Mouse (Mus musculus): ENCODE data around the gene Sln.

Sln gene

GRCm38 (mm10) chr9:53849864-53850263 is at the start of gene Sln:
TSS of gene Sln (plus strand) at chr9:53850164.
- in situ Hi-C loops (cut with MboI; ENCODE audit: low sequenced_read_pairs), result no loop called here

- in situ Hi-C loops (cut with MboI; ENCODE audit: low sequenced_read_pairs), result no loop called here
Measured at GRCm38 (mm10) chr9:53802921-53803320, 47.0 kb upstream of the Sln start.

GRCm38 (mm10) chr9:53806496-53807086 is 43.4 kb upstream of the Sln start:
- in situ Hi-C loops (cut with MboI; ENCODE audit: low sequenced_read_pairs), result no loop called here

- in situ Hi-C loops (cut with MboI; ENCODE audit: low sequenced_read_pairs), result no loop called here
Measured at GRCm38 (mm10) chr9:53813418-53813817, 36.5 kb upstream of the Sln start.

GRCm38 (mm10) chr9:53818760-53819159 is 31.2 kb upstream of the Sln start:
- in situ Hi-C loops (cut with MboI; ENCODE audit: low sequenced_read_pairs), result no loop called here

GRCm38 (mm10) chr9:53825318-53825717 is 24.6 kb upstream of the Sln start:
- in situ Hi-C loops (cut with MboI; ENCODE audit: low sequenced_read_pairs), result no loop called here

- in situ Hi-C loops (cut with MboI; ENCODE audit: low sequenced_read_pairs), result no loop called here
Measured at GRCm38 (mm10) chr9:53829081-53829865, 20.7 kb upstream of the Sln start.

GRCm38 (mm10) chr9:53829866-53830209 is 20.1 kb upstream of the Sln start:
- in situ Hi-C loops (cut with MboI; ENCODE audit: low sequenced_read_pairs), result no loop called here

GRCm38 (mm10) chr9:53835039-53835438 is 14.9 kb upstream of the Sln start:
- in situ Hi-C loops (cut with MboI; ENCODE audit: low sequenced_read_pairs), result no loop called here

GRCm38 (mm10) chr9:53835976-53836375 is 14.0 kb upstream of the Sln start:
- in situ Hi-C loops (cut with MboI; ENCODE audit: low sequenced_read_pairs), result no loop called here

GRCm38 (mm10) chr9:53838816-53839215 is 11.1 kb upstream of the Sln start:
- in situ Hi-C loops (cut with MboI; ENCODE audit: low sequenced_read_pairs), result no loop called here

GRCm38 (mm10) chr9:53848548-53848947 is 1.4 kb upstream of the Sln start:
- in situ Hi-C loops (cut with MboI; ENCODE audit: low sequenced_read_pairs), result no loop called here

GRCm38 (mm10) chr9:53852158-53852557 is 2.2 kb downstream of the Sln start:
- in situ Hi-C loops (cut with MboI; ENCODE audit: low sequenced_read_pairs), result no loop called here

- in situ Hi-C loops (cut with MboI; ENCODE audit: low sequenced_read_pairs), result no loop called here
Measured at GRCm38 (mm10) chr9:53853672-53854071, 3.7 kb downstream of the Sln start.

GRCm38 (mm10) chr9:53854525-53854924 is 4.6 kb downstream of the Sln start:
- in situ Hi-C loops (cut with MboI; ENCODE audit: low sequenced_read_pairs), result no loop called here

- in situ Hi-C loops (cut with MboI; ENCODE audit: low sequenced_read_pairs), result no loop called here
Measured at GRCm38 (mm10) chr9:53857864-53858263, 7.9 kb downstream of the Sln start.

GRCm38 (mm10) chr9:53873239-53873638 is 23.3 kb downstream of the Sln start:
- in situ Hi-C loops (cut with MboI; ENCODE audit: low sequenced_read_pairs), result no loop called here

GRCm38 (mm10) chr9:53877423-53877822 is 27.5 kb downstream of the Sln start:
- in situ Hi-C loops (cut with MboI; ENCODE audit: low sequenced_read_pairs), result no loop called here

- in situ Hi-C loops (cut with MboI; ENCODE audit: low sequenced_read_pairs), result loop anchor here (10.0 kb wide), 1 partner anchor 101 kb away; no protein-coding TSS in a partner anchor
Measured at GRCm38 (mm10) chr9:53883588-53884280, 33.8 kb downstream of the Sln start.

- in situ Hi-C loops (cut with MboI; ENCODE audit: low sequenced_read_pairs), result no loop called here
Measured at GRCm38 (mm10) chr9:53890075-53890474, 40.1 kb downstream of the Sln start.

GRCm38 (mm10) chr9:53895827-53896226 is 45.9 kb downstream of the Sln start:
- in situ Hi-C loops (cut with MboI; ENCODE audit: low sequenced_read_pairs), result no loop called here

GRCm38 (mm10) chr9:53899836-53900235 is 49.9 kb downstream of the Sln start:
- in situ Hi-C loops (cut with MboI; ENCODE audit: low sequenced_read_pairs), result no loop called here

Measured in CH12F3 (cell line).